Mouse (Mus musculus): ENCODE measurements around the gene Ssu2. TPM values are rescaled to one million over a fixed set of nuclear protein-coding genes. Genes with fewer than 3 reads are reported as not detected.

The Ssu2 gene
- total RNA-seq (2023), result not detected in 4 replicates

GRCm38 (mm10) chr6:112387947-112388346, at the start of gene Ssu2:
Gene Ssu2, minus strand, starts transcription at chr6:112388023.

Other genes with a start within 250 kb of the Ssu2 start
- 0.46 to 0.94 TPM (median 0.56 TPM) in 4 replicates for gene Lmcd1, start 114.3 kb downstream of the Ssu2 start, total RNA-seq (2023)
- gene Cav3, start 71.5 kb upstream of the Ssu2 start, total RNA-seq (2023), result not detected in 4 replicates
- not detected in 4 replicates for gene Oxtr, start 101.9 kb upstream of the Ssu2 start, total RNA-seq (2023)

Data from B cell, adult 62 days (primary cell).